In genomic region chr12:53529345-53529744, GRCm38 (mm10) we compare ENCODE assay signal across 23 mouse cellular contexts.
"Had no signal": no experiment of that assay in that cellular context is flagged by ENCODE, and none has a peak within 500 bp of the region (broad histone marks: within the 10 kb centered on the region; RNA-seq: fewer than 3 reads in every experiment).

No protein-coding gene starts in this region.

- H3K9me3 ChIP-seq: heart, embryonic 13.5 days; heart, embryonic 15.5 days; hindbrain, embryonic 10.5 days; hindbrain, embryonic 12.5 days; intestine, embryonic 15.5 days; limb, embryonic 10.5 days; limb, embryonic 12.5 days; liver, embryonic 13.5 days had no signal

- DNase-seq: gastrocnemius, postnatal 14 days; gastrocnemius, postnatal 36 days; heart, adult 11 months; heart, adult 2 months; heart, postnatal 14 days; heart, postnatal 4 days; kidney, adult 18-20 months; kidney, adult 8-10 months; kidney, postnatal 10 days; kidney, postnatal 25 days; kidney, postnatal 4 days; liver; liver, embryonic 13.5 days had no signal

- H3K9ac ChIP-seq: heart, embryonic 13.5 days; heart, embryonic 15.5 days; hindbrain, embryonic 12.5 days; hindbrain, embryonic 14.5 days; intestine, embryonic 15.5 days; limb, embryonic 12.5 days; liver, embryonic 13.5 days had no signal

- H3K36me3 ChIP-seq: heart, embryonic 13.5 days; heart, embryonic 15.5 days; hindbrain, embryonic 12.5 days; intestine, embryonic 15.5 days; limb, embryonic 10.5 days; limb, embryonic 12.5 days; liver, embryonic 13.5 days had no signal

- H3K4me1 ChIP-seq: heart, embryonic 13.5 days; heart, embryonic 15.5 days; intestine, embryonic 15.5 days; limb, embryonic 10.5 days; liver, embryonic 13.5 days had no signal

- H3K27ac ChIP-seq: heart, adult 2 months; heart, embryonic 13.5 days; heart, embryonic 15.5 days; hindbrain, embryonic 10.5 days; hindbrain, embryonic 12.5 days; hindbrain, embryonic 14.5 days; intestine, embryonic 15.5 days; layer of hippocampus, adult 2 months; left cerebral cortex, adult 2 months; limb, embryonic 10.5 days; limb, embryonic 12.5 days; liver, embryonic 13.5 days had no signal

- H3K4me3 ChIP-seq: heart, adult 2 months; heart, embryonic 13.5 days; heart, embryonic 15.5 days; hindbrain, embryonic 10.5 days; hindbrain, embryonic 12.5 days; intestine, embryonic 15.5 days; layer of hippocampus, adult 2 months; left cerebral cortex, adult 2 months; limb, embryonic 10.5 days; limb, embryonic 12.5 days; liver, embryonic 13.5 days had no signal
